Mouse (Mus musculus) spleen, embryonic (tissue): ENCODE data around the gene Adamtsl4.

Source experiments
- CTCF ChIA-PET: fragments of 350-600 bp; sonication (Branson Sonifier 250); formaldehyde crosslinking; loops from one replicate; lab custom pipeline; 2022; lab: Charles Lee

The Adamtsl4 gene

DNA sequence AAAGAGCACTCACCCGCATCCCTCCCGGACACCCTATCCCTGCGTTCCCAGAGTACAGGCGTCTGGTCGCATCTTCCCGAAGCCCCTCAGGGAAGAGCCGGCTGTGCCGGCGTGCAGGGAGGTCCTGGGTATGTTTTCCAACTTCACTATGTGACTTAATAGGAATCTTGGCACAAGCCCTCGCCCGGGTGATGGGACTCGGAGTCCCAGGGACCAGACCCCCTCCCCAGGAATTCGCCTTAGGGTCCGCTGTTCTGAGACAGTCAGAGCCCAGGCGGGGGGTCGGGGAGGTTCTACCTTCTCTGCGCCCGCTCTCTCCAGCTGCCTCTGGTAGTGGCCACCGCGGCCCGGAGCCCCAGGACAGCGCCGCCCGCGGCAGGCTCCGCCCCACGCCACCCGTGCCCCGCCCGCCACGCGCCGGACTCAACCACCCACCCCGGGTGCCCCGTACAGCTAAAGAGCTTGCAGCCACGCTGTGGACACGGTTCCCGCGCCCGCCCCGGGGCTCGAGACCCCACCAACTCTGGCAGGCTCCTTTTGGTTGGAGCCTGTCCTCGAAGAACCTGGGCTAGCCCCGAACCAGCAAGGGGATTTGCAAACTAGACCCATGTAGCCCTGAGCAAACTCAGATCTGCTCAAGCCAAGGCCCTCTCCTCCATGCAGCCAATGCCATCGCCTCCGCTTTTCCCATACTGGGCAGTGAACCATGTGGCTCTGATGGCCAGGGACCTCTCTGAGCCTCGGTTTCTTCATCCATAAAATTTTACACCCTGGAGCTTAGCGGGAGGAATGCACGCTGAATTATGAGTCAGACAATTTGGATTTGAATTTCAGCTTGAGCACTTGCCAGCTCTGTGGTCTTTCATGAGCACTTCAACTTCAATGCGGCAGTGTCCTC is at the start of gene Adamtsl4:
Gene Adamtsl4 (minus strand): TSS at position 394 of the 898 bp plus-strand sequence.
- CTCF ChIA-PET: no interaction called here

DNA sequence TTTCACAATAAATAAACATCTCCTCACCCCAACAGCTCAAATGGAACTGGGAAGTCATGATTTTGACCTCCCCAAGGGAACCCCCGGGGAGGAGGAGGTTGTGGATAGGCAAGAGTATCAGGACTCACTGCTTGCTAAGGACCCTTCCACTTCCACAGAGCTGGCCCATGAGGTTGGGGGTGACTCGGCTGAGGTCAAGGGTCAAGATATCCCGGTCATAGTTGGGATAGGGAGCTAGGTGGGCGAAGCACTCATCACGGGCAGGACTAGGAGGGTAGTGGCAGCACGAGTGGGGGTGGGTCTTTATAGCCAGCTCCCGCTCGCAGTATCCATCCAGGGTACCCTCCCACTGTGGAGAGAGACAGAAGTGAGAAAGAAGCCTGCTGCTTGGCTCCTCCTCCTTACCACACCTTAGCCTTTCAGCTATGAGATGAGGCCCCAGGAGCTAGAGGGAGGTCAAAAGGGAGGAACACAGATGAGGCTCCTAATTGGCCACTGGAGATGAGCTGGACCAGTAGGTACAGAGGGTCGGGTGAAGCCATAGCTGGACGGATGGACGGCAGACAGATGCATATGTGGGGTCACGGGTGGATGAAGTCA is 47.5 kb upstream of the Adamtsl4 start:
- CTCF ChIA-PET: interaction anchor here (0.6 kb wide), 1 partner anchor 506 kb away, joined by 6 read pairs; no protein-coding TSS in a partner anchor

DNA sequence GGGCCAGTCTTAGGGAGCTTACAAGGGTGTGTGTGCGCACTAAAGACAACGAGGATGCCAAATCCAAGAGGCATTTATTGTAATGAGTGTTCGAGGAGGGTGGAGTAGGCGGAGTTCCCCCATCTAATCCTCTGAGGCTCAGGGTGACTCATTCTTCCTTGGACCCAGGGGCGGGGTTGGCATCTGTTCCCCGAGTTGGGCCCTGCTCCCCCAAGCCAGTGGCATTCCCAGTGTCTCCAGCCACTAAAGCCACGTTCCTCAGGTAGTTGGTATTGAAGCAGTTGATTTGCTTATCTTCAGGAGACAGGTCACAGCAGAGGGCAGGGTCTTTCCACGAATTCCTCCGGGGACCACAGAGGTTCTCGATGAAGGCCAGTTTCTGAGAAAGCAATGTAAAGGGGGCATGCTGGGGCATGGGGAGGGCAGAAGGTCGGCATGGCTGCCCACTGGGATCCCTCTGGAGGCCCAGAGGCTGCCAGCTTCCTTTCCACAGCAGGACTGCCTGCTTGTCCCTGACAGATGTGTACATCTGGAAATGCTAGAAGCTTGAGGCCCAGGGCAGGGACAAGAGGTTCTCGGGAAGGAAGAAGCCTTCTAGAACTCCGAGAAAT is 46.5 kb upstream of the Adamtsl4 start:
- CTCF ChIA-PET: no interaction called here

DNA sequence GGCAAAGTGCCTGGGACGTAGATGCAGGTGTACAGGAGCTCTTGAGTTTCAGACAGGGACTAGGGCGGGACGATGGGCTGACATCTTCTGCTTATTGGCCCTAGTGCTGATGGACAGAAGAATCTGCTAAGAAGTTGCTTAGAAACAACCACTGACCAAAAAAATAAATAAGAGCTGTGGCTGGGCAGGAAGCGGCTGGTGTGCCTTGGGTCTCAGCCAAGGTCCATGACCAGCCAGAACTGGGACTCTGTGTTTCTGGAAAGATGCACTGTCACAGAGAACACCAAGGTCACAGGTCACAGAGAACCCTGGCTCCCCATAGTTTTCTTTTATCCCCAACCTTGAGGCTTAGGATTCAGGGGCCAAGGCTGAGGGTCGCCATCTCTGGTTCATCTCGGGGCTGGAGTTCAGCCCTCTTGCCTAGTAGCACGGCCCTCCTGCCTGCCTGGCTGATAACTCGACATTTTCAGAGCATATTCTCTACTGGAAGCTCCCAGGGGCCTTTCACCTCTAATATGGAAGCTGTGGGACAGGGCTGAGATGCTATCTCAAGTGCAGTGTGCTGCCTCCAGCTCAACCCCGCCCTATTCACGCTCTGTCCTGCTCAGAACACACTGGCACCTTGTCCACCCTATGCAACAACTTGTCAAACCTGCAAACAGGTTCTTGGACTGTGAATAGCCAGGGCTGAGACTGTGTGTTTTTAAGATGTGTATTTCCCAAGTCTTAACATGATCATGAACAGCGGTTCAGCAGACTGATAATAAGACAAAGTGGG is 45.2 kb upstream of the Adamtsl4 start:
- CTCF ChIA-PET: interaction anchor here (0.5 kb wide), 1 partner anchor 232 kb away, joined by 3 read pairs; no protein-coding TSS in a partner anchor

DNA sequence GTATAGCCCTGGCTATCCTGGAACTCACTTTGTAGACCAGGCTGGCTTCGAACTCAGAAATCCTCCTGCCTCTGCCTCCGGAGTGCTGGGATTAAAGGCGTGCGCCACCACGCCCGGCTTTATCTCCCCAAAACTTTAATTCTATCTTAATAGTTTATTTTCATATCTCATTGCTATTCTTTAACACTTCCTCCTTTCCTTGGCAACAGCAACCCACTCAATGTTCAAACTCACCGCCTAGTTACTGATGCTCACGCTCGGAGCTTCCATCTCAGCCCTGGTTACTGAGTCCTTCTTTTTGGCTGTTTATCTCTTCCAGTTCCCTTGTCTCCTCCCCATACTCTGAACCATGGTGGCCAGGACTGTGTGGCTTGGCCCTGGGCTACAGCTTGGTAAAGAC is 44.6 kb upstream of the Adamtsl4 start:
- CTCF ChIA-PET: no interaction called here

DNA sequence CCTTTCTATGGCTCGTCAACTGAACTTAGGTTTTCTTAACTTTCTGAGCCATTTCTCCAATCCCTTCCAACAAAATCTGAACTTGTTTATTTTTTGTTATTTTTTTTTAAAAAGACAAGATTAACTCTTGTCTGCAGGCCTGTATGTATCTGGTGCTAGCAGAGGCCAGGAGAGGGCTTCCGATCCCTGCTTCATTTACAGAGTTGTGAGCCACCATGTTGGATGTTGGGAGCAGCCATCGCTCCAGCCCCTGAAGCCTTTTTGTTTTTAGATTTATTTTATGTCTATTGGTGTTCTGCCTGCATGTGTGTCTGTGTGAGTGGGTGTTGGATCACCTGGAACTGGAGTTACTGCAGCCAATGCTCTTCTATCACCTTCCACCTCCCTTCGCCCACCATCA is 44.1 kb upstream of the Adamtsl4 start:
- CTCF ChIA-PET: interaction anchor here (0.5 kb wide), 1 partner anchor 252 kb away, joined by 4 read pairs; no protein-coding TSS in a partner anchor

DNA sequence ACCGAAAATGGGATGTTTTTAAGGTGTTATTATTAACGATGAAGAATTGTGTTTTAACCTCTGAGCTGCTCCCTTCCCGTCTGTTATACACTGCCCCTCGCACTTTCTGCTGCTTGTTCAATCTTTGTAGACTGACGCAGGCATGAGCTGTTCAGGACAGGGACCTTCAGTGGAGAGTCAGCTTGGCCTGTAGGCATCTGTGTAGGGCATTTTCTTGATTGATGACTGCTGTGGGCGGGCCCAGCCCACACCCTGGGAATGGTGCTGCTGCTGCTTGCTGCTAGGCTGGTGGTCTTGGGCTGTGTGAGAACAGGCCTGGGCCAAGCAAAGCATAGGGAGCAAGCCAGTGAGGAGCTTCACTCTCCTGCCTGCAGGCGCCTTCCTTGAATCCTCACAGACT is 42.7 kb upstream of the Adamtsl4 start:
- CTCF ChIA-PET: interaction anchor here (1.4 kb wide), 1 partner anchor 21 kb away, joined by 11 read pairs; no protein-coding TSS in a partner anchor

DNA sequence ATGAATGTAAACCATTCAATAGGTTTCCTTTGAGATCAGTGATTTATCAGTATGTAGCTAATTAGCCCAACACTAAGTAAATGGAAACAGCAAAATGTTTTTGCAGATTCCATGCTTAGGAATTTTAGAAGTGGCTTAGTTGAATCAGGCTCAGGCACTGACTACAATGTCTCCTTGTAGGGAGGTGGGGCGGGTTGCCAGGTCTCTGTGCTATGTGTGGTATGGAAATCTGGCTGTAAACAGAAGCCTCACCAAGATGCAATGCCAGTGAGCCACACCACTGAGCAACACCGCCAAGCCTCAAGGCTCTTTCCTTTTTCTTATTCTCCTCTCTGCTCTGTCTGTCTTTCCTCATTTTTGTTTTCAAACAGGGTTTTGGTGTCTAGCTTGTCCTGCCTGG is 41.2 kb upstream of the Adamtsl4 start:
- CTCF ChIA-PET: no interaction called here

DNA sequence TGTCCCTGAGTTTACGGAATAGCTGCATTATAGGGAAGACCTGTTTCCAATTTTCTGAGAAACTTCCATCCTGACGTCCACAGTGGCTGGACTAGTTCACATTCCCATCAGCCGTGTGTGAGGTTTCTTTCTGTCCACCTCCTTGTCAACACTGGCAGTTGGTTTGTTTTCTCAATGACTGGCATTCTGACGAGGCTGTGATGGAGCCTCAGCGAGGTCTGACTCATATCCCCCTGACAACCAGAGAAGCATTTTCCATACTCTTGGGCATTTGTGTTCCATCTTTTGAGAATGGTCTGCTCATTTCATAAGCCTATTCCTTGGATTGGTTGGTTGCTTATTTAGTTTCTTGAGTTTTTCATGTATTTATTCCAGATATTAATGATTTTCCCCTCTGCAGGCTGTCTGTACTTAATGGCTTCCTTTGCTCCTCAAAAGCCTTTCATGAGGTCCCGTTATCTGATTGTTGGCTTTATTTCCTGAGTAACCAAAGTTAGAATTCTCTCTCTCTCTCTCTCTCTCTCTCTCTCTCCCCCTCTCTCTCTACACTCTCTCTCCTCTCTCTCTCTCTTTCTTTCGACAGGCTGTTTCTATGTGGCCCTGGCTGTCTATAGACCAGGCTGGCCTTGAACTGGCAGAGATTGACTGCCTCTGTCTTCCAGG is 39.1 kb upstream of the Adamtsl4 start:
- CTCF ChIA-PET: no interaction called here

DNA sequence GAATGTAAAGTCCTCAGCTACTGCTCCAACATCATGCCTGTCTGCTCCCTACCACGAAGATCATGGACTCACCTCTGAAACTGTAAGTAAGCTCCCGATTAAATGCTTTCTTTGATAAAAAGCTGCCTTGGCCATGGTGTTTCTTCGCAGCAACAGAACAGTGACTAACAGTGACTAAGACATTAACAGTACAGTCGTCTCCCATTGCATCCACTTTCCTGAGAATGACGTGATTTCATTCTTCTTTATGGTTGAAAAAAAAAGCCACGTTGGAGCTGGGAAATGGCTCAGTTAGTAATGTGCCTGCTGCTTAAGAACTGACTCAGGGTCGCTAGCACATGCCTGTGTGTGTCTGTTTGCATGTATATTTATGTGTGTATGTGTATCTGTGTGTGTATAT is 38.1 kb upstream of the Adamtsl4 start:
- CTCF ChIA-PET: no interaction called here

DNA sequence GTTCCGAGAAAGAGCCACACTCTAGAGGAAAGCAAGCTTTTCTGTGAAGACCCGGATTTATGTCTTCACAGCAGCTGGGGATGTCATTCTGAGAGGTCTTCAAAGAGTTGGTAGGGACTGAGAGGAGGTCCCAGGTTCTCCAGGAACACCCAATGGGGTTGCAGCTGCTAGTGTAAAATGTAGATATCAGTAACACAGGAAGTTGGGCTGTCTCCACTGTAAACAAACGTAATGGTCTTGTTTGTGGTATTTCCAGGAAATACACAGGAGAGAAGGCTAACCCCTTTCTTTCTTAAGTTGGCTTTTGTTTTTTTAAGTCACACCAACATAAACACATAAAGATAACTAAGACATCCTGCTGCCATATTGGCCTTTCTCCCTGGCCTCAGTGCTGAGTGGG is 34.7 kb upstream of the Adamtsl4 start:
- CTCF ChIA-PET: no interaction called here

DNA sequence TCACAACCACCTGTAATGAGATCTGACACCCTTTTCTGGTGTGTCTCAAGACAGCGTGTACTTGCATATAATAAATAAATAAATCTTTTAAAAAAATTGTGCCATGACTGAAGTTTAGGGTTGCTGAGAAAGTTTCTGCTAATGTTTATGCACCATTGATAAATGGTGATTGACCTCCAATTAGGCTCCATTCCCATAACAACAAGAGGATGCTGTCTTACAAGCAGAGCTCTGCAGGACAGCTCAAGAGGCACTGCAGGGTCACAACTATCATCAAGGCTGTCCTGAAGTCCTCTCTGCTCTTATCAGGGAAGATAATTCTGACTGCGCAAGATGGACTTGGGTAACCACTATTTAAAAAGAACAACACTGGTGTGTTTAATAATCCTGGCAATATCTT is 30.4 kb upstream of the Adamtsl4 start:
- CTCF ChIA-PET: no interaction called here

DNA sequence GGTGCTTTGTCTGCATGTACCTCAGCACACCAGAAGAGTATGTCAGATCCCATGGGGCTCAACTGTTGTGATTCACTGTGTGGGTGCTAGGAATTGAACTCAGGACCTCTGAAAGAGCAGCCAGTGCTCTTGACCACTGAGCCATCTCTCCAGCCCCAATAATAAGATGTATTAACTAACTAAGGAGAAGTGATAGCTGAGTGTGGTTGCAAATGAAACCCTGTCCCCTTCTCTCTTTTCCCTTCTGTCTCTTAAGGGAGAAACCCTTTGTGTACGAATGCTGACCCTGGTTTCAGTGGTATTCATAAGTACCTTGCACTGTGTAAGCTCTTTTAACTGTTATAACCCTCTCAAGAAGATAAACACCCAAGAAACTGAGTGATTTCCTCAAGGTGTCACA is 28.4 kb upstream of the Adamtsl4 start:
- CTCF ChIA-PET: no interaction called here

DNA sequence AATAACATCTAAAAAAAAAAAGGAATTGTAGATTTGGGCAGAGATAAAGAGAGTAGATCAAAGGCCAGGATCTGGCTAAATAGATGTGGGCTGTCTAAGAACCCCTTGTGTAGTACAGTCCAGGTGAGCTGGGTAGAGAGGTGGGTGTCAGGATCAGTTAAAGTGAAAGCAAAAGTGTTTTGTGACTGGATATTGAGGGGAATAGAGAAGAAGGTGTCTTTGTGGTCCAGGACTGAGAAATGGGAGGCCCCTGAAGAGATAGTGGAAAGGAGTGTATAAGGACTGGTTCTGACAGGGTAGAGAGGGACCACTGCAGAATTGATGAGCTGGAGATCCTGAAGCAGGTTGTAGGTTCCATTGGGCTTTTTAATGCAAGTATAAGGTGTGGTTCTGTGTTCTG is 22.2 kb upstream of the Adamtsl4 start:
- CTCF ChIA-PET: interaction anchor here (0.7 kb wide), 1 partner anchor 32 kb away, joined by 3 read pairs; no protein-coding TSS in a partner anchor

DNA sequence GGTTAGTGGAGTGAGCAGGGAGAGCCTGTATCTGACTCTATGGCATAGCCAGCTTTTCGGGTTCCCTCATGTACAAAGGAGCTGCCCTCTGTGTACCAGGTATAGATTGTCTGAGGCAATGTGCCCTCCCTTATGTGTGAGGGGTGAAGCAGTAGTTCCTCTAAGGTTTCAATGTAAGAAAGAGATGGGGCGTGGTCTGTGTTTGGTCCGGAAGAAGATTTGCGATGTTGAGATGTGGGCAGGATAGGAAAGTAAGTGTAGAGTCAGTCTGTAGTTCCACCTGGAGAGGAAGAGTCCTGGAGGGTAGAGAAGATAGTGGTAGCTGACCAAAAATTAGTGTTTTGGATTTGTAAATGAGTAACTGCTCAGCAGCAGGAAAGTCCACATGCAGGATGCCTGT is 21.3 kb upstream of the Adamtsl4 start:
- CTCF ChIA-PET: interaction anchor here (0.8 kb wide), 1 partner anchor 21 kb away, joined by 11 read pairs; no protein-coding TSS in a partner anchor

DNA sequence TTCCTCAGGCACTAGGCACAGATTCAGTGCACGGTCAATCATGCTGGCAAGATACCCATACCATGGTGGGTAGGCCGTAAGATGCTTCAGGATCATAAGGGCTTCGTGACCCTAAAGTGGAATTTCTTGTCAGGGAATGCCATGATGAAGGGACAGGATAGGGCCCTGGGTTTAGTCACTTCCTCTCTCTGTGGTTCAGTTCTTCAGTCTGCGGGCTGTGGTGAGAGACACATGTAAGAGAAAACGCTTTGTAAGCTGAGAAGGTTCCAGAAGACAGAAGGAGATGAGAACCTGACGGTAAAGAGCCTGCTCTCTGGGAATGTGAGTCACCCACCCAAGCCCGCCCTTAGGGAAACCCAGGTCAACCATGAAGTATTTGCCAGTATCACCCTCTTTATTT is 19.8 kb upstream of the Adamtsl4 start:
- CTCF ChIA-PET: interaction anchor here (0.6 kb wide), 1 partner anchor 195 kb away, joined by 3 read pairs; no protein-coding TSS in a partner anchor

DNA sequence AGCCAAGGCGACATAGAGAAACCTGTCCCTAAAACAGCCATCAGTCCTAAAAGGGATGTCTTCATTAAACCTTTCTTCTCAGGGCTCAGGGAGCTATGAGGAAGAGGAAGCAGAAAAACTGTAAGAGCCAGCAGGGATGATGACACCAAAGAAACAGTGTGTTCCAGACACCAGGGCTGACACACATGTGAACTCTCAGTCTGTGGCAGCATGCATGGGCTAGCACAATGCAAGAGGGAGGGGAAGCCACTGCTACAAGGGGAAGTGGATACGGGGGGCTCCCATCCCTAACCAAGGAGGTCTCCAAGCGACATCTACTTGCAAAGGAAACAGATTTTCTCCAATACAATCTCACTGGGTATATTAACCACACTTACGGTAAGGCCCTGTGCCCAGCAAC is 18.6 kb upstream of the Adamtsl4 start:
- CTCF ChIA-PET: no interaction called here

DNA sequence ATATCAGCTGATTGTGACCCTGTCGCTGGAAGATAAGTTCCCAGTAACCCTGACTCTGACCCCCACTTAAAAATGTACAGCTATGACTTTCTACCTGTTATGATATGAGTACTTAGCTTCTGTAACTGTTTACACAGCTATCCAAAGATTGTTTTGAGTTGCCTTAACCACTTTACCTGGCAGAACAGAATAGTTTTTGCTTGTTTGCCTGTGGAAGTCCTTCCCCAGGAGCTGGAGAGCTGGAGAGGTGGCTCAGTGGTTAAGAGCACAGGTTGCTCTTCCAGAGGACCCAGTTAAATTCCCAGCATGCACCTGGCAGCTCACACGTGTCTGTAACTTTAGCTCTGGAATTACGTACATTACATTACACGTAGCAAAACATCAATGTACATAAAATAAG is 16.9 kb upstream of the Adamtsl4 start:
- CTCF ChIA-PET: no interaction called here

DNA sequence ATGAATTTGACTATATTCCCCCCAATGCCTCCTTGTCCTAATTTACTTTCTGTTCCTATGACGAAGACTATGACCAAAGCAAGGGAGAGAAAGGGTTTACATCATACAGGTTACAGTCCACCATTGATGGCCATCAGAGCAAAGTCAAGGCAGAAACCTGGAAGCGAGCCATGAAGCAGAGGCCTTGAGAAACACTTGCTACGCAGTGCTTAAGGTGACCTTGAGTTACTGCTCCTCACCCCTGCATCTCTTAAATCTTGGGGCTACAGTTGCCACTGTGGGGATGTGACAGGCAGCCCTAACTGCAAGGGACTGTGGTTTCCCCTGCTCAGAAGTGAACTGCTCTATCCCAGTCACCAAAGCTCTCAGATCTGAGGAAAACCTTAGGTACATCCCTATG is 15.6 kb upstream of the Adamtsl4 start:
- CTCF ChIA-PET: no interaction called here

DNA sequence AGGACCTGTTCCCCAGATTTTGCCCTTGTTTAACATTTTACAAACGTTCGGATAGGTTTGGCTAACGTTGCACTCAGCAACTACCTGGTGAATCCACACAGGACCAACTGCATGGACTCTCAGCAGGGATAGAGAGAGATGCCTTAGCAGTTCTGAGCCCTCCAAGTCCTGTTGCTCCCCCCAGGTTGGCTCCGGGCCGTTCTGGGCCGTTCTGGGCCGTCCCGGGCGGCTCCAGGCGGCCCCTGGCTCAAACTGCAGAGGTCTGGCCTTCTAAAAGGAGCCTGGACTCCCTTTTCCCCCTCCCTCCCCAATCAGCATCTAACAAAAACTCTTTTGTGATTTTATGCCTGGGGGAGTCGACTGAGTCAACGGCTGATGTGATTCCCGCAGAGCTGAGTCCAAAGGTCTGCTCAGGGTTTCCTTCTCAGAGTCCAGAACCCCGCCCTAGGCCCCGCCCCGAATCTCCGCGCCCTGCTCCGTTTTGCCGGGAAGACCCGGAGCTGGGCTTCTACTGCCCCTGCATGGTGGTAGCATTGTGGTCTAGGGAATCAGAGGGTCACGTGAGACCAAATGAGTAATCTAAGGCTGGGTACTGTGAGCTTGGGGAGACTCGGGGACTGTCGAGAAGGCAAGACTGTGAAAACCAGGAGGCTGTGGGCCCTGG is 14.3 kb upstream of the Adamtsl4 start:
- CTCF ChIA-PET: no interaction called here
